Mouse (Mus musculus) fibroblast of lung, adult 2 months (primary cell): Measurements from ENCODE around the gene Ppdpf.
A peak's percentile ranks its signal among the peaks of the same experiment; 100 is the strongest.
"Not testable (repeated sequence)": the region's sequence is repeated elsewhere in the genome, so short reads cannot be mapped to it uniquely, and the experiment has no call there.

Source experiments
- DNase-seq: peaks from one replicate; pipeline ENCODE4 v3.0.0-alpha.2; 2011; ENCODE audit warnings: low read depth

Ppdpf gene

GRCm38 (mm10) chr2:181159091-181159514 is 27.9 kb upstream of the Ppdpf start:
- DNase-seq, result no peak

- DNase-seq, result no peak
Measured at GRCm38 (mm10) chr2:181159771-181160170, 27.3 kb upstream of the Ppdpf start.

GRCm38 (mm10) chr2:181160821-181161220 is 26.2 kb upstream of the Ppdpf start:
- no peak for DNase-seq

GRCm38 (mm10) chr2:181166469-181166868 is 20.6 kb upstream of the Ppdpf start:
- no peak for DNase-seq

- no peak for DNase-seq
Measured at GRCm38 (mm10) chr2:181174646-181175045, 12.4 kb upstream of the Ppdpf start.

GRCm38 (mm10) chr2:181178015-181178414 is 9.0 kb upstream of the Ppdpf start:
- no peak for DNase-seq

- no peak for DNase-seq
Measured at GRCm38 (mm10) chr2:181178471-181178870, 8.6 kb upstream of the Ppdpf start.

- DNase-seq, result no peak
Measured at GRCm38 (mm10) chr2:181180898-181181297, 6.1 kb upstream of the Ppdpf start.

- DNase-seq, result peak; percentile 73
Measured at GRCm38 (mm10) chr2:181186635-181187034, 412 bp upstream of the Ppdpf start.

- no peak for DNase-seq
Measured at GRCm38 (mm10) chr2:181188681-181189080, 1.6 kb downstream of the Ppdpf start.

GRCm38 (mm10) chr2:181189321-181189720 is 2.3 kb downstream of the Ppdpf start:
- no peak for DNase-seq

- DNase-seq, result not testable (repeated sequence)
Measured at GRCm38 (mm10) chr2:181191385-181191784, 4.3 kb downstream of the Ppdpf start.

- no peak for DNase-seq
Measured at GRCm38 (mm10) chr2:181191936-181192335, 4.9 kb downstream of the Ppdpf start.

- no peak for DNase-seq
Measured at GRCm38 (mm10) chr2:181193044-181193443, 6.0 kb downstream of the Ppdpf start.

- no peak for DNase-seq
Measured at GRCm38 (mm10) chr2:181196628-181197300, 9.7 kb downstream of the Ppdpf start.

GRCm38 (mm10) chr2:181201606-181202005 is 14.6 kb downstream of the Ppdpf start:
- no peak for DNase-seq

- DNase-seq, result no peak
Measured at GRCm38 (mm10) chr2:181202422-181202821, 15.4 kb downstream of the Ppdpf start, which contains the start of gene Ptk6. Gene Ptk6, minus strand, starts transcription at chr2:181202789.

- DNase-seq, result no peak
Measured at GRCm38 (mm10) chr2:181202886-181203285, 15.8 kb downstream of the Ppdpf start.

- DNase-seq, result no peak
Measured at GRCm38 (mm10) chr2:181205678-181206077, 18.6 kb downstream of the Ppdpf start.

- DNase-seq, result no peak
Measured at GRCm38 (mm10) chr2:181206118-181206517, 19.1 kb downstream of the Ppdpf start.

GRCm38 (mm10) chr2:181212389-181213020 is 25.5 kb downstream of the Ppdpf start:
- DNase-seq, result no peak

- no peak for DNase-seq
Measured at GRCm38 (mm10) chr2:181213021-181213445, 26.0 kb downstream of the Ppdpf start, which contains the start of gene Srms. Gene Srms, minus strand, starts transcription at chr2:181213185.

GRCm38 (mm10) chr2:181216037-181216436 is 29.0 kb downstream of the Ppdpf start:
- DNase-seq, result no peak
